In the genomic region with DNA sequence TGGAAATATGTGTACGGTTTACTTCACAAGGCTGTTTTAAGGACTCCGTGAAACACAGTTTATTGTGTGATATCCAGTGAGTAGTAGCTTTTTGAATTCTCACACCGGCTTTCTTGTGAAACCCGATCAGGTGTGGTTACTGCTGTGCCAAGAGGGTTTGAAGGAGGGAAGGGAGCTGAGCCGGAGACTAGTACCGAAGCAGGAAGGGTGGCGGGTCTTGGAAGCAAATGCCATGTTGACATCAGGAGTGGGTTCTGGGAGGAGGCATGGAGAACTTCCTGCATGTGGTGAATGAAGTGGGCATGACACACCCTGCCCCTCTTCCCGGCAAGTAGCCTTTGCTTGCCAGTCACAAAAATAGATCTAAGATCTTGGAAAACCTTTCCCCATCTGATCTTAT, we compare ENCODE assay signal across 9 mouse cellular contexts. TPM values are rescaled to one million over a fixed set of nuclear protein-coding genes. Genes with fewer than 3 reads are reported as not detected.
DNase-seq lines count a peak whose midpoint lies in the region; ATAC-seq and TF ChIP-seq lines count a peak whose summit lies in the region.
"Had no signal": no experiment of that assay in that cellular context is flagged by ENCODE, and none has a peak within 500 bp of the region (broad histone marks: within the 10 kb centered on the region; RNA-seq: fewer than 3 reads in every experiment).

No protein-coding gene starts in this region.

- H3K4me2 ChIP-seq in intestine, embryonic 14.5 days (ENCODE audit: low read length) = peak overlapping the region; percentile 86
- H3K4me2 ChIP-seq in intestine, postnatal 0 days (replicated peaks; ENCODE audit: low read depth) = no peak overlapping the region
- H3K4me2 ChIP-seq in hindbrain, embryonic 11.5 days (replicated peaks; ENCODE audit: low read depth, low read length) = peak overlapping the region; percentile 82
- H3K4me2 ChIP-seq in midbrain, embryonic 16.5 days (ENCODE audit: low read length) = peak overlapping the region; percentile 67

- ATAC-seq in intestine, embryonic 14.5 days (replicated peaks; ENCODE audit: low FRiP score, low TSS enrichment, low read depth) = no peak
- ATAC-seq in intestine, postnatal 0 days = no peak
- ATAC-seq in hindbrain, embryonic 11.5 days (ENCODE audit: low FRiP score) = no peak
- ATAC-seq in midbrain, embryonic 16.5 days = no peak
- ATAC-seq in erythroid progenitor cell, adult 5-6 weeks (replicated peaks; ENCODE audit: low FRiP score, poor library complexity, severe bottlenecking) = no peak

- no peaks in the 10 kb centered on the region for H3K27me3 ChIP-seq in intestine, embryonic 14.5 days (replicated peaks; ENCODE audit: control insufficient read depth, insufficient read depth, low read length)
- H3K27me3 ChIP-seq in intestine, postnatal 0 days (replicated peaks; ENCODE audit: control insufficient read depth, insufficient read depth, low read length) = peaks cover 42% of the 10 kb centered on the region
- no peaks in the 10 kb centered on the region for H3K27me3 ChIP-seq in hindbrain, embryonic 11.5 days (ENCODE audit: control insufficient read depth, insufficient read depth, low read length)
- H3K27me3 ChIP-seq in midbrain, embryonic 16.5 days (ENCODE audit: control insufficient read depth, insufficient read depth, low read depth, low read length) = no peaks in the 10 kb centered on the region

- no peak for DNase-seq in intestine, embryonic 14.5 days (ENCODE audit: low spot score)
- DNase-seq in hindbrain, embryonic 11.5 days (ENCODE audit: low spot score) = no peak
- DNase-seq in adrenal gland, adult 18-20 months (ENCODE audit: low spot score in 2 of 2) = no peak
- no peak for DNase-seq in urinary bladder, postnatal 36 days (ENCODE audit: low spot score in 2 of 2)

- 0 out of 2 replicates have a peak, but pooled peaks have one; percentile 15 for TF ChIP-seq POLR2A in cortical plate, adult 2 months (IDR thresholded peaks at IDR 0.05; ENCODE audit: extremely low read depth, insufficient read depth, low read length)

- H3K27ac ChIP-seq in intestine, embryonic 14.5 days (ENCODE audit: low read depth) = no peak overlapping the region
- no peak overlapping the region for H3K27ac ChIP-seq in intestine, postnatal 0 days (ENCODE audit: low read depth, low read length)
- no peak overlapping the region; the same call in 1 of the 2 replicates for H3K27ac ChIP-seq in cortical plate, adult 2 months (ENCODE audit: insufficient read depth, low read length)
- no peak overlapping the region for H3K27ac ChIP-seq in hindbrain, embryonic 11.5 days (ENCODE audit: low read depth, low read length)
- H3K27ac ChIP-seq in midbrain, embryonic 16.5 days (ENCODE audit: low read length) = peak overlapping the region; percentile 95

- peak overlapping the region; percentile 59; the same call in 1 of the 2 replicates for H3K4me3 ChIP-seq in intestine, embryonic 14.5 days (ENCODE audit: low read depth, low read length)
- no peak overlapping the region for H3K4me3 ChIP-seq in intestine, postnatal 0 days (ENCODE audit: low read depth, low read length)
- peak overlapping the region; percentile 66 for H3K4me3 ChIP-seq in cortical plate, adult 2 months (ENCODE audit: insufficient read depth, low read length)
- H3K4me3 ChIP-seq in hindbrain, embryonic 11.5 days (ENCODE audit: low read depth, low read length) = peak overlapping the region; percentile 68
- H3K4me3 ChIP-seq in midbrain, embryonic 16.5 days (ENCODE audit: low read depth, low read length) = peak overlapping the region; percentile 87

- no peaks in the 10 kb centered on the region for H3K36me3 ChIP-seq in intestine, embryonic 14.5 days (ENCODE audit: control insufficient read depth, insufficient read depth, low read length)
- H3K36me3 ChIP-seq in intestine, postnatal 0 days (ENCODE audit: control insufficient read depth, insufficient read depth) = no peaks in the 10 kb centered on the region
- no peaks in the 10 kb centered on the region for H3K36me3 ChIP-seq in hindbrain, embryonic 11.5 days (ENCODE audit: control insufficient read depth, insufficient read depth, low read length)
- H3K36me3 ChIP-seq in midbrain, embryonic 16.5 days (ENCODE audit: control insufficient read depth, insufficient read depth, low read length) = no peaks in the 10 kb centered on the region
- H3K36me3 ChIP-seq: G1E had no signal

- no peak for TF ChIP-seq CTCF in intestine, postnatal 0 days (IDR thresholded peaks at IDR 0.05; ENCODE audit: low read depth)
- no peak for TF ChIP-seq CTCF in cortical plate, adult 2 months (IDR thresholded peaks at IDR 0.05; ENCODE audit: extremely low read depth, insufficient read depth, low read length)

- H3K9ac ChIP-seq in intestine, embryonic 14.5 days (ENCODE audit: low read length) = no peak overlapping the region
- H3K9ac ChIP-seq in intestine, postnatal 0 days (ENCODE audit: low read depth, low read length) = no peak overlapping the region
- peak overlapping the region; percentile 77 for H3K9ac ChIP-seq in hindbrain, embryonic 11.5 days (ENCODE audit: low read depth, low read length)
- H3K9ac ChIP-seq in midbrain, embryonic 16.5 days (ENCODE audit: low read depth, low read length) = peak overlapping the region; percentile 91

- peaks cover 7% of the 10 kb centered on the region for H3K4me1 ChIP-seq in intestine, embryonic 14.5 days (replicated peaks; ENCODE audit: control insufficient read depth, insufficient read depth, low read length)
- no peaks in the 10 kb centered on the region for H3K4me1 ChIP-seq in intestine, postnatal 0 days (replicated peaks; ENCODE audit: control insufficient read depth, insufficient read depth, low read length)
- peaks cover 2% of the 10 kb centered on the region; the same call in 1 of the 2 replicates for H3K4me1 ChIP-seq in cortical plate, adult 2 months (ENCODE audit: control insufficient read depth, insufficient read depth, low read length)
- H3K4me1 ChIP-seq in hindbrain, embryonic 11.5 days (replicated peaks; ENCODE audit: control insufficient read depth, insufficient read depth, low read length) = no peaks in the 10 kb centered on the region
- peaks cover 17% of the 10 kb centered on the region for H3K4me1 ChIP-seq in midbrain, embryonic 16.5 days (ENCODE audit: control insufficient read depth, insufficient read depth, low read length)

- H3K9me3 ChIP-seq in intestine, embryonic 14.5 days (ENCODE audit: control insufficient read depth, low read length) = no peaks in the 10 kb centered on the region
- H3K9me3 ChIP-seq in intestine, postnatal 0 days (ENCODE audit: control insufficient read depth) = no peaks in the 10 kb centered on the region
- H3K9me3 ChIP-seq in hindbrain, embryonic 11.5 days (ENCODE audit: control insufficient read depth, low read length) = no peaks in the 10 kb centered on the region
- no peaks in the 10 kb centered on the region for H3K9me3 ChIP-seq in midbrain, embryonic 16.5 days (replicated peaks; ENCODE audit: control insufficient read depth, low read length, poor library complexity, severe bottlenecking)

- WGBS in intestine, embryonic 14.5 days = 49% methylated on average over 8 of the region's 8 CpGs
- 59% methylated on average over 8 of the region's 8 CpGs for WGBS in intestine, postnatal 0 days
- 55% methylated on average over 8 of the region's 8 CpGs for WGBS in hindbrain, embryonic 11.5 days
- 38% methylated on average over 8 of the region's 8 CpGs for WGBS in midbrain, embryonic 16.5 days

RNA-seq across cellular contexts. Expression of gene Slc4a8, which starts 1.1 kb away (rescaled TPM):
- polyA plus RNA-seq in intestine, embryonic 14.5 days (2014; fragmentation: Nextera tagmentation; extraction: Ambion mirVana) = 5.4 and 6.4 TPM in 2 replicates
- 1.4 and 2.8 TPM in 2 replicates for polyA plus RNA-seq in intestine, postnatal 0 days (2015; fragmentation: Nextera tagmentation; extraction: Ambion mirVana)
- polyA plus RNA-seq in cortical plate, adult 2 months (2012; rRNA removed) = 31.4 and 36.0 TPM in 2 replicates
- 6.6 and 9.0 TPM in 2 replicates for polyA plus RNA-seq in hindbrain, embryonic 11.5 days (2014; fragmentation: Nextera tagmentation; extraction: Ambion mirVana)
- 30.5 and 31.1 TPM in 2 replicates for polyA plus RNA-seq in midbrain, embryonic 16.5 days (2015; fragmentation: Nextera tagmentation; extraction: Ambion mirVana)
- total RNA-seq in adrenal gland, adult 18-20 months (2021) = 1 to 10 TPM; 3.9 to 6.1 TPM
- 2.1 TPM in 1 of 2 replicates, not detected in the other for total RNA-seq in erythroid progenitor cell, adult 5-6 weeks (2015; ENCODE audit: low replicate concordance)
- total RNA-seq in erythroid progenitor cell, adult 5-6 weeks (2017; ENCODE audit: low replicate concordance) = 0.13 and 0.83 TPM in 2 replicates
- polyA plus RNA-seq: G1E had no signal

RNA-seq across cellular contexts. Expression of gene Galnt6, which starts 33.5 kb away (rescaled TPM):
- polyA plus RNA-seq in intestine, embryonic 14.5 days (2014; fragmentation: Nextera tagmentation; extraction: Ambion mirVana) = 1.2 and 1.4 TPM in 2 replicates
- 65.3 and 72.5 TPM in 2 replicates for polyA plus RNA-seq in intestine, postnatal 0 days (2015; fragmentation: Nextera tagmentation; extraction: Ambion mirVana)
- 6.5 and 8.2 TPM in 2 replicates for polyA plus RNA-seq in cortical plate, adult 2 months (2012; rRNA removed)
- 0.14 and 0.15 TPM in 2 replicates for polyA plus RNA-seq in hindbrain, embryonic 11.5 days (2014; fragmentation: Nextera tagmentation; extraction: Ambion mirVana)
- 0.19 and 0.24 TPM in 2 replicates for polyA plus RNA-seq in midbrain, embryonic 16.5 days (2015; fragmentation: Nextera tagmentation; extraction: Ambion mirVana)
- 1 to 10 TPM; 4.2 to 5.6 TPM for total RNA-seq in adrenal gland, adult 18-20 months (2021)
- 1.3 and 3.6 TPM in 2 replicates for total RNA-seq in erythroid progenitor cell, adult 5-6 weeks (2015; ENCODE audit: low replicate concordance)
- 4.4 and 5.4 TPM in 2 replicates for total RNA-seq in erythroid progenitor cell, adult 5-6 weeks (2017; ENCODE audit: low replicate concordance)

Comparison
In these comparisons a context has a peak if more than half of its experiments do, and no peak if none do; other contexts are left out.
1. H3K9ac ChIP-seq: peak in hindbrain, embryonic 11.5 days (single experiment) and midbrain, embryonic 16.5 days (single experiment); none in intestine, embryonic 14.5 days (single experiment) and intestine, postnatal 0 days (single experiment).